10 mouse cellular contexts compared by ENCODE assay signal in genomic region chr14:60735206-60735605, GRCm38 (mm10). TPM values are rescaled to one million over a fixed set of nuclear protein-coding genes. Genes with fewer than 3 reads are reported as not detected.
DNase-seq lines count a peak whose midpoint lies in the region; ATAC-seq and TF ChIP-seq lines count a peak whose summit lies in the region.
"Had no signal": no experiment of that assay in that cellular context is flagged by ENCODE, and none has a peak within 500 bp of the region (broad histone marks: within the 10 kb centered on the region; RNA-seq: fewer than 3 reads in every experiment).

No protein-coding gene starts in this region.

- WGBS in forebrain, embryonic 13.5 days, result 49% methylated on average over 5 of the region's 5 CpGs
- 43% methylated on average over 5 of the region's 5 CpGs for WGBS in forebrain, postnatal 0 days
- 66% methylated on average over 5 of the region's 5 CpGs for WGBS in intestine, embryonic 14.5 days
- 60% methylated on average over 5 of the region's 5 CpGs for WGBS in intestine, postnatal 0 days
- 57% methylated on average over 5 of the region's 5 CpGs for WGBS in spleen, adult 2 months

- no peak overlapping the region for H3K9ac ChIP-seq in forebrain, embryonic 13.5 days
- H3K9ac ChIP-seq in forebrain, postnatal 0 days, result no peak overlapping the region
- H3K9ac ChIP-seq in intestine, embryonic 14.5 days (ENCODE audit: low read length), result no peak overlapping the region
- no peak overlapping the region for H3K9ac ChIP-seq in intestine, postnatal 0 days (ENCODE audit: low read depth, low read length)

- 0 out of 2 replicates have a peak, but pooled peaks cover 4% of the 10 kb centered on the region for H3K36me3 ChIP-seq in forebrain, embryonic 13.5 days (ENCODE audit: poor library complexity, severe bottlenecking)
- no peaks in the 10 kb centered on the region for H3K36me3 ChIP-seq in forebrain, postnatal 0 days (ENCODE audit: insufficient read depth)
- H3K36me3 ChIP-seq in intestine, embryonic 14.5 days (ENCODE audit: control insufficient read depth, insufficient read depth, low read length), result no peaks in the 10 kb centered on the region
- H3K36me3 ChIP-seq in intestine, postnatal 0 days (ENCODE audit: control insufficient read depth, insufficient read depth), result 0 out of 2 replicates have a peak, but pooled peaks cover 5% of the 10 kb centered on the region
- no peaks in the 10 kb centered on the region for H3K36me3 ChIP-seq in spleen, adult 2 months (ENCODE audit: control insufficient read depth, insufficient read depth, low read length)
- no peaks in the 10 kb centered on the region for H3K36me3 ChIP-seq in myocyte (ENCODE audit: control insufficient read depth, insufficient read depth)

- no peaks in the 10 kb centered on the region for H3K9me3 ChIP-seq in forebrain, embryonic 13.5 days (replicated peaks)
- H3K9me3 ChIP-seq in forebrain, postnatal 0 days (ENCODE audit: low read length), result no peaks in the 10 kb centered on the region
- H3K9me3 ChIP-seq in intestine, embryonic 14.5 days (ENCODE audit: control insufficient read depth, low read length), result no peaks in the 10 kb centered on the region
- H3K9me3 ChIP-seq in intestine, postnatal 0 days (ENCODE audit: control insufficient read depth), result no peaks in the 10 kb centered on the region

- no peak for TF ChIP-seq POLR2A in spleen, adult 2 months (IDR thresholded peaks at IDR 0.05; ENCODE audit: low read depth, low read length)
- TF ChIP-seq POLR2A in myocyte (IDR thresholded peaks at IDR 0.05; ENCODE audit: insufficient read length, low read depth), result no peak

- peaks cover 75% of the 10 kb centered on the region for H3K4me1 ChIP-seq in forebrain, embryonic 13.5 days
- H3K4me1 ChIP-seq in forebrain, postnatal 0 days (ENCODE audit: insufficient read depth), result peaks cover 24% of the 10 kb centered on the region
- peaks cover 47% of the 10 kb centered on the region for H3K4me1 ChIP-seq in intestine, embryonic 14.5 days (replicated peaks; ENCODE audit: control insufficient read depth, insufficient read depth, low read length)
- peaks cover 6% of the 10 kb centered on the region; the same call in 1 of the 2 replicates for H3K4me1 ChIP-seq in intestine, postnatal 0 days (replicated peaks; ENCODE audit: control insufficient read depth, insufficient read depth, low read length)
- peaks cover 46% of the 10 kb centered on the region; the same call in 1 of the 2 replicates for H3K4me1 ChIP-seq in spleen, adult 2 months (ENCODE audit: control insufficient read depth, insufficient read depth, insufficient read length)

- no peak overlapping the region for H3ac ChIP-seq in myocyte (ENCODE audit: control insufficient read depth, insufficient read length)

- no peak for ATAC-seq in forebrain, embryonic 13.5 days
- no peak for ATAC-seq in forebrain, postnatal 0 days
- ATAC-seq in intestine, embryonic 14.5 days (replicated peaks; ENCODE audit: low FRiP score, low TSS enrichment, low read depth), result no peak
- ATAC-seq in intestine, postnatal 0 days, result no peak
- ATAC-seq in inflammation-experienced regulatory T-cells, adult 6 months, result no peak

- no peak for TF ChIP-seq CTCF in forebrain, postnatal 0 days (IDR thresholded peaks at IDR 0.05; ENCODE audit: low read depth)
- TF ChIP-seq CTCF in intestine, postnatal 0 days (IDR thresholded peaks at IDR 0.05; ENCODE audit: low read depth), result no peak
- TF ChIP-seq CTCF in spleen, adult 2 months (IDR thresholded peaks at IDR 0.05; ENCODE audit: extremely low read depth, insufficient read depth, insufficient read length, insufficient replicate concordance), result no peak

- H3K79me2 ChIP-seq in myocyte (ENCODE audit: control insufficient read depth, insufficient read depth), result no peaks in the 10 kb centered on the region

- H3K27ac ChIP-seq in forebrain, embryonic 13.5 days, result 0 out of 2 replicates have a peak overlapping the region, but pooled peaks have one; percentile 28
- no peak overlapping the region for H3K27ac ChIP-seq in forebrain, postnatal 0 days (ENCODE audit: low read depth, low read length)
- 0 out of 2 replicates have a peak overlapping the region, but pooled peaks have one; percentile 80 for H3K27ac ChIP-seq in intestine, embryonic 14.5 days (ENCODE audit: low read depth)
- no peak overlapping the region for H3K27ac ChIP-seq in intestine, postnatal 0 days (ENCODE audit: low read depth, low read length)
- H3K27ac ChIP-seq in spleen, adult 2 months (ENCODE audit: insufficient read depth, low read length), result peak overlapping the region; percentile 74

- H3K27me3 ChIP-seq in forebrain, embryonic 13.5 days, result no peaks in the 10 kb centered on the region
- H3K27me3 ChIP-seq in forebrain, postnatal 0 days (ENCODE audit: insufficient read depth, low read length), result no peaks in the 10 kb centered on the region
- no peaks in the 10 kb centered on the region for H3K27me3 ChIP-seq in intestine, embryonic 14.5 days (replicated peaks; ENCODE audit: control insufficient read depth, insufficient read depth, low read length)
- H3K27me3 ChIP-seq in intestine, postnatal 0 days (replicated peaks; ENCODE audit: control insufficient read depth, insufficient read depth, low read length), result no peaks in the 10 kb centered on the region
- H3K27me3 ChIP-seq in spleen, adult 2 months (ENCODE audit: control insufficient read depth, insufficient read depth, low read length), result no peaks in the 10 kb centered on the region
- H3K27me3 ChIP-seq in myocyte (ENCODE audit: control insufficient read depth, insufficient read depth, insufficient read length), result no peaks in the 10 kb centered on the region

- DNase-seq in forebrain, postnatal 0 days, result no peak
- no peak for DNase-seq in intestine, embryonic 14.5 days (ENCODE audit: low spot score)
- no peak for DNase-seq in spleen, adult 2 months (ENCODE audit: low read depth in 1 of 2, low spot score in 2 of 2)
- DNase-seq in spleen, postnatal 10 days (ENCODE audit: low spot score in 2 of 2), result no peak
- DNase-seq: kidney, adult 11 months; thymus, postnatal 36 days had no signal

- H3K4me3 ChIP-seq in forebrain, embryonic 13.5 days, result no peak overlapping the region
- no peak overlapping the region for H3K4me3 ChIP-seq in forebrain, postnatal 0 days (ENCODE audit: low read depth, low read length)
- H3K4me3 ChIP-seq in intestine, embryonic 14.5 days (ENCODE audit: low read depth, low read length), result no peak overlapping the region
- H3K4me3 ChIP-seq in intestine, postnatal 0 days (ENCODE audit: low read depth, low read length), result no peak overlapping the region
- no peak overlapping the region for H3K4me3 ChIP-seq in spleen, adult 2 months (ENCODE audit: extremely low read depth, insufficient read depth, insufficient read length)
- no peak overlapping the region for H3K4me3 ChIP-seq in myocyte

- H3K4me2 ChIP-seq in forebrain, embryonic 13.5 days, result no peak overlapping the region
- H3K4me2 ChIP-seq in forebrain, postnatal 0 days (ENCODE audit: low read depth), result no peak overlapping the region
- H3K4me2 ChIP-seq in intestine, embryonic 14.5 days (ENCODE audit: low read length), result no peak overlapping the region
- H3K4me2 ChIP-seq in intestine, postnatal 0 days (replicated peaks; ENCODE audit: low read depth), result no peak overlapping the region
- peak overlapping the region; percentile 12 for H3K4me2 ChIP-seq in myocyte (ENCODE audit: low read depth)

TF ChIP-seq in myocyte, 11 proteins besides CTCF, POLR2A, EP300 and RAD21:
- TF ChIP-seq MAX (IDR thresholded peaks at IDR 0.05; ENCODE audit: low read depth) (no peak), TCF3 (IDR thresholded peaks at IDR 0.05; ENCODE audit: insufficient read length, low read depth) (no peak), MYOD1 (IDR thresholded peaks at IDR 0.05; ENCODE audit: control insufficient read depth in 1 of 3, insufficient read length in 2 of 3, low read depth in 2 of 3) (peak in 1 of 3 experiments; percentile 53), SRF (IDR thresholded peaks at IDR 0.05; ENCODE audit: control insufficient read depth, insufficient read length, low read depth) (no peak), POLR2AphosphoS2 (IDR thresholded peaks at IDR 0.05; ENCODE audit: insufficient read length, low read depth) (no peak), MYOG (IDR thresholded peaks at IDR 0.05; ENCODE audit: control insufficient read depth in 1 of 3, insufficient read depth in 1 of 3, insufficient read length in 2 of 3, low read depth in 2 of 3) (peak in 1 of 3 experiments; percentile 17)
TF ChIP-seq in myocyte: peak in this region for 2.

RNA-seq across cellular contexts. Expression of gene C1qtnf9, which starts 32.7 kb away (rescaled TPM):
- 0.22 and 0.39 TPM in 2 replicates for polyA plus RNA-seq in forebrain, embryonic 13.5 days (2015; fragmentation: Nextera tagmentation; extraction: Ambion mirVana)
- 0.31 TPM in 1 of 2 replicates, not detected in the other for total RNA-seq in forebrain, postnatal 0 days (2014; rRNA removed)
- 0.26 TPM in 1 of 2 replicates, not detected in the other for polyA plus RNA-seq in forebrain, postnatal 0 days (2015; fragmentation: Nextera tagmentation; extraction: Ambion mirVana)
- 0.12 and 0.15 TPM in 2 replicates for polyA plus RNA-seq in intestine, embryonic 14.5 days (2014; fragmentation: Nextera tagmentation; extraction: Ambion mirVana)
- 1.4 and 1.6 TPM in 2 replicates for polyA plus RNA-seq in intestine, postnatal 0 days (2015; fragmentation: Nextera tagmentation; extraction: Ambion mirVana)
- 0.23 and 0.31 TPM in 2 replicates for polyA plus RNA-seq in spleen, adult 2 months (2012; rRNA removed)
- polyA plus RNA-seq in myocyte (2012; fragmentation: generic; extraction: Trizol), result not detected
- under 1 TPM in 1 of 3 experiments, not detected in 2; 0.30 TPM for polyA plus RNA-seq in inflammation-experienced regulatory T-cells, adult 6 months (2017; shearing (Covaris generic))

RNA-seq across cellular contexts. Expression of gene Mipep, which starts 49.2 kb away (rescaled TPM):
- polyA plus RNA-seq in forebrain, embryonic 13.5 days (2015; fragmentation: Nextera tagmentation; extraction: Ambion mirVana), result 18.3 and 19.5 TPM in 2 replicates
- total RNA-seq in forebrain, postnatal 0 days (2014; rRNA removed), result 26.6 and 27.4 TPM in 2 replicates
- polyA plus RNA-seq in forebrain, postnatal 0 days (2015; fragmentation: Nextera tagmentation; extraction: Ambion mirVana), result 18.3 and 19.4 TPM in 2 replicates
- 21.0 and 21.2 TPM in 2 replicates for polyA plus RNA-seq in intestine, embryonic 14.5 days (2014; fragmentation: Nextera tagmentation; extraction: Ambion mirVana)
- polyA plus RNA-seq in intestine, postnatal 0 days (2015; fragmentation: Nextera tagmentation; extraction: Ambion mirVana), result 6.7 and 7.0 TPM in 2 replicates
- polyA plus RNA-seq in spleen, adult 2 months (2012; rRNA removed), result 3.2 and 5.7 TPM in 2 replicates
- 14.1 TPM for polyA plus RNA-seq in myocyte (2012; fragmentation: generic; extraction: Trizol)
- polyA plus RNA-seq in inflammation-experienced regulatory T-cells, adult 6 months (2017; shearing (Covaris generic)), result 1 to 10 TPM; 1.7 to 2.1 (median 1.9) TPM

Comparison
In these comparisons a context has a peak if more than half of its experiments do, and no peak if none do; other contexts are left out.
1. H3K27ac ChIP-seq: peak in forebrain, embryonic 13.5 days (single experiment), intestine, embryonic 14.5 days (single experiment) and spleen, adult 2 months (single experiment); none in forebrain, postnatal 0 days (single experiment) and intestine, postnatal 0 days (single experiment).